Mouse (Mus musculus) stomach, postnatal 0 days (tissue): ENCODE data around the gene Samd4. TPM values are rescaled to one million over a fixed set of nuclear protein-coding genes. Genes with fewer than 3 reads are reported as not detected.

Source experiments
- ATAC-seq: fragments of 200-750 bp; cut with Nextera tagmentation; 2 replicates; pipeline ENCODE4 v1.8.0; 2017; ENCODE audit not compliant: low FRiP score, low TSS enrichment
- DNase-seq: peaks from one replicate; pipeline ENCODE4 v3.0.0-alpha.2; 2016; ENCODE audit warnings: low spot score
- H3K27ac ChIP-seq: fragments of 300-500 bp; sonication (generic); replicated peaks from 2 replicates; pipeline ENCODE4 v1.5.1; 2014; ENCODE audit warnings: mild to moderate bottlenecking, control low read depth
- H3K27me3 ChIP-seq: fragments of 300-500 bp; sonication (generic); 2 replicates; pipeline ENCODE4 v1.6.1; 2014; ENCODE audit warnings: low read length; ENCODE audit not compliant: control insufficient read depth, insufficient read depth
- H3K36me3 ChIP-seq: fragments of 300-500 bp; sonication (generic); 2 replicates; pipeline ENCODE4 v1.6.1; 2014; ENCODE audit warnings: low read length, mixed read lengths; ENCODE audit not compliant: control insufficient read depth, insufficient read depth
- H3K4me1 ChIP-seq: fragments of 300-500 bp; sonication (generic); replicated peaks from 2 replicates; pipeline ENCODE4 v1.6.1; 2014; ENCODE audit warnings: antibody characterized with exemption; ENCODE audit not compliant: control insufficient read depth, insufficient read depth
- H3K4me2 ChIP-seq: fragments of 300-500 bp; sonication (generic); replicated peaks from 2 replicates; pipeline ENCODE4 v1.6.1; 2014; ENCODE audit warnings: low read depth, mild to moderate bottlenecking, control low read depth, moderate library complexity
- H3K4me3 ChIP-seq: fragments of 300-500 bp; sonication (generic); 2 replicates; pipeline ENCODE4 v1.5.1; 2014; ENCODE audit warnings: low read depth, low read length, control low read depth
- H3K9ac ChIP-seq: fragments of 300-500 bp; sonication (generic); 2 replicates; pipeline ENCODE4 v1.6.1; 2014; ENCODE audit warnings: mild to moderate bottlenecking, low read length, control low read depth, mixed read lengths
- H3K9me3 ChIP-seq: fragments of 300-500 bp; sonication (generic); 2 replicates; pipeline ENCODE4 v1.6.1; 2016; ENCODE audit warnings: low read length; ENCODE audit not compliant: control insufficient read depth
- CTCF ChIP-seq: IDR thresholded peaks from 2 replicates; pipeline ENCODE4 v1.5.1; 2016; ENCODE audit warnings: antibody characterized with exemption, low read depth, mild to moderate bottlenecking, moderate library complexity
- EP300 ChIP-seq: optimal IDR thresholded peaks from 2 replicates; pipeline ENCODE3; 2016; ENCODE audit warnings: antibody characterized with exemption
- WGBS: fragments of 180-500 bp; shearing (Covaris S2); extraction: QIAGEN DNeasy Blood & Tissue Kit; methylation state at CpG from one replicate; pipeline ENCODE4 v1.1.7; 2014; 5-methylcytosine and 5-hydroxymethylcytosine counted together
- polyA plus RNA-seq: library from polyadenylated mRNA; unstranded; fragments of >200 nt; fragmentation: Nextera tagmentation; extraction: Ambion mirVana; gene quantifications from 2 replicates; pipeline ENCODE4 v1.2.1, GENCODE M21; 2015

The Samd4 gene
- polyA plus RNA-seq, 1 experiment from 2014 or later, result 4.1 TPM

DNA sequence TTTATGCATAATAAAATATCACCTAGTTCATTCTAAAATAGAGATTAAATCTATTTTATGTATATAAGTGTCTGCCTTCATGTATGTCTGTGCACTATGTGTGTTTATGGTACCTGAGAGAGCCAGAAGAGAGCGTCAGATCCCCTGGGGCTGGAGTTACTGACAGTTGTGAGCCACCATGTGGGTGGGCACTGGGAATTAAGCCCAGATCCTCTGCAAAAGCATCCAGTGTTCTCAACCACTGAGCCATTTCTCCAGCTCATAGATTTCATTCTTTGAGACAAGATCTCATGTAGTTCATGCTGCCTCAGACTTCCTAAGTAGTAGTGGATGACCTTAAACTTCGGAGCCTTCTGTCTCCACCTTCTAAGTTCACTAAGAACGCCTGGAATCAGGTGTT, 133.0 kb downstream of the Samd4 start:
- ATAC-seq (no peak), DNase-seq (no peak)
- no peak overlapping the region for H3K4me2 ChIP-seq
- 82% methylated on average over 3 of the region's 3 CpGs for WGBS
- H3K36me3 ChIP-seq, result no peaks in the 10 kb centered on the region
- no peak overlapping the region for H3K27ac ChIP-seq
- H3K9me3 ChIP-seq, result no peaks in the 10 kb centered on the region
- no peaks in the 10 kb centered on the region for H3K4me1 ChIP-seq
- TF ChIP-seq EP300 (no peak), CTCF (no peak)
- no peaks in the 10 kb centered on the region for H3K27me3 ChIP-seq
- no peak overlapping the region for H3K9ac ChIP-seq
- no peak overlapping the region for H3K4me3 ChIP-seq

DNA sequence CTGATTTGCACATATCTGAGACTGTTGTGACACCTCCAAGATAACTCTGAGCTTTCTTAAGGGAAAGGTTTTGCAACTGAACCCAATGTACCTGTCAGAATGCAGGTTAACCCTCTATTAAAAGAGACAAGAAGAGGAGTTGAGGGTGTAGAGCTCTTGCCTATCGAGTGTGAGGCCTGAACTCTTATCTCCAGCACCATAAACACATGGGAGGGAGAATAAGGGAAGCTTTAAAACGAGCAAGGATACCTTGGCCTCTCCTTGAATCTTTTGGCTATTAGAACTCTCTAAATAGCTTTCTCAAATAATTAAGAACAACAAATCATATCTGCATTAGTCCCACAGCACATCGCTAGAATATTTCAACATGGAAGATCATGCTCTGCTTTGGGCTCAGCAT, 135.0 kb downstream of the Samd4 start:
- DNase-seq (no peak), ATAC-seq (no peak)
- H3K9me3 ChIP-seq, result no peaks in the 10 kb centered on the region
- no peak overlapping the region for H3K4me2 ChIP-seq
- H3K9ac ChIP-seq, result no peak overlapping the region
- H3K4me1 ChIP-seq, result no peaks in the 10 kb centered on the region
- H3K27me3 ChIP-seq, result no peaks in the 10 kb centered on the region
- H3K36me3 ChIP-seq, result no peaks in the 10 kb centered on the region
- H3K4me3 ChIP-seq, result no peak overlapping the region
- TF ChIP-seq CTCF (no peak), EP300 (no peak)
- no peak overlapping the region for H3K27ac ChIP-seq
- WGBS, result 78% methylated on average over 3 of the region's 3 CpGs

DNA sequence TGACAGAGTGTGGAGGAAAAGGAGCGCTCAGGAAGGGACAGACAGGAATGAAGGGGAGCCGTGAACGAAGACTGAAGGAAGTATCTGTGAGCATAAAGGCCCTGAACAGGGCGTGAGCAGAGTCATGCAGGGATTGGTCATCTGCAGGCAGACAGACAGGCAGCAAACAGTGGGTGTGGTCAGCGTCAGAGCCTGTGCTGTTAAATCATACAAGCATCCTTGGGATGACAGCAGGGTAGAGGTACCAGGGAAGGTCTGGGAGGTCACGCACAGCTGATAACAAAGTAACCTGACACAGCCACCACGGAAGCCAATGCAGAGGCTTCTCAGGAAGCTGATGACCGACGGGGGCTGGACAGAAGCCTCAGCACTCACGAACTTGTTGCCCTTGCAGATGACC, 138.2 kb downstream of the Samd4 start:
- WGBS, result 36% methylated on average over 10 of the region's 10 CpGs
- no peak overlapping the region for H3K4me2 ChIP-seq
- no peaks in the 10 kb centered on the region for H3K4me1 ChIP-seq
- ATAC-seq (0 out of 2 replicates have a peak, but pooled peaks have one; percentile 38), DNase-seq (no peak)
- H3K27me3 ChIP-seq, result no peaks in the 10 kb centered on the region
- TF ChIP-seq EP300, result no peak
- TF ChIP-seq CTCF, result no peak
- no peak overlapping the region for H3K4me3 ChIP-seq
- H3K27ac ChIP-seq, result no peak overlapping the region
- no peaks in the 10 kb centered on the region for H3K9me3 ChIP-seq
- no peak overlapping the region for H3K9ac ChIP-seq
- no peaks in the 10 kb centered on the region for H3K36me3 ChIP-seq

DNA sequence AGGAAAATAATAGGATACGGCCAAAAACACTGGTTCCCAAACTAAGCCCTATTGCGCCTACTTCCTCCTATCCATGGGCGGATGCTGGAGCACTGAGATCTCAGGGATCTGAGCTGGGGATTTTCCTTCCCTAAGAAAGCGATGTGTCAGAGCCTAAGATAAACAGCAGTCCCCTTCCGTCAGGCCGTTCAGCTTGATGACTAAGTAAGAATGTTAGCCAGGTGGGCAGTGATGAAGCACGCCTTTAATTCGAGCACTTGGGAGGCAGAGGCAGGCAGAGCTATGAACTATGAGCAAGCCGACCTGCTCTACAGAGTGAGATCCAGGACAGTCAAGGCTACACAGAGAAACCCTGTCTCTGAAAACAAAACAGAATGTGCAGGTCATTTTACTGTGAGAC, 140.9 kb downstream of the Samd4 start:
- Histone ChIP-seq H3K9me3 (no peaks in the 10 kb centered on the region), H3K27me3 (no peaks in the 10 kb centered on the region), H3K4me2 (no peak overlapping the region), H3K4me1 (no peaks in the 10 kb centered on the region), H3K4me3 (no peak overlapping the region), H3K27ac (no peak overlapping the region), H3K9ac (no peak overlapping the region), H3K36me3 (no peaks in the 10 kb centered on the region)
- TF ChIP-seq CTCF (no peak), EP300 (no peak)
- WGBS, result 60% methylated on average over 9 of the region's 9 CpGs
- ATAC-seq (no peak), DNase-seq (no peak)

DNA sequence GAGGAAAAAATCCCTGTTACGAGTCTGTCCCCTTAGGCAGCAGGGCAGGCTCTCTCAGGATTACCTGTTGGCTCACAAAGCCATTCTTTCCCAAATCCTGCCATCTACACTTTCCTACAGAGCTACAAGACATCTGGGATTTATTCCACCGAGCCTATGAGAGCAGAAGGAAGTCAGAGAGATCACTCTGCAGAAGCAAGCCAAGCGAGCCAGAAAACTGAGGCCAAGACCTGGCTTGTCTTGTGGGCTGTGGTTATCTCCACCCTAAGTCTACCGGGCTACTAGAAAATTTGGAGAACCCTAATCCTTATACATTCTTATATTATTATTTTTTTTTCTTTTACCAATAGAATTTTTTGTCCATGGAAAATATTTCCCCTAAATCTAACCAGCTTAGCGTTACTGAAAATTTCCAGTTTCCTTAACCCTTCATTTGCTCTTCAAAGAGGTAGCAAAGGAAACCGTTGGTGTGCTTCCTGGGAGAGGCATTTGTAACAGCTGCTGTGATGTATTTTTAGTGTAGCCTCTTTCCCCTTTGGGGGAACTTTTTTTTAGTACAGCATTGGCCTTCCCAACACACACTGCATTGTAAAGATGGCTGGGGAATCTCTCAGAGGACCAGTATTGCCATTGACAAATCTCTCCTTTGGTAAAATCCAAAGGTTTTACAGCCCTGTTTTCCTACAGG, 144.9 kb downstream of the Samd4 start:
- no peak for DNase-seq
- 61% methylated on average over 6 of the region's 6 CpGs for WGBS
- Histone ChIP-seq H3K4me2 (no peak overlapping the region), H3K9ac (no peak overlapping the region), H3K36me3 (no peaks in the 10 kb centered on the region), H3K4me3 (no peak overlapping the region), H3K4me1 (no peaks in the 10 kb centered on the region), H3K9me3 (no peaks in the 10 kb centered on the region), H3K27ac (no peak overlapping the region), H3K27me3 (no peaks in the 10 kb centered on the region)
- no peak for ATAC-seq
- TF ChIP-seq CTCF, result no peak
- TF ChIP-seq EP300, result no peak

DNA sequence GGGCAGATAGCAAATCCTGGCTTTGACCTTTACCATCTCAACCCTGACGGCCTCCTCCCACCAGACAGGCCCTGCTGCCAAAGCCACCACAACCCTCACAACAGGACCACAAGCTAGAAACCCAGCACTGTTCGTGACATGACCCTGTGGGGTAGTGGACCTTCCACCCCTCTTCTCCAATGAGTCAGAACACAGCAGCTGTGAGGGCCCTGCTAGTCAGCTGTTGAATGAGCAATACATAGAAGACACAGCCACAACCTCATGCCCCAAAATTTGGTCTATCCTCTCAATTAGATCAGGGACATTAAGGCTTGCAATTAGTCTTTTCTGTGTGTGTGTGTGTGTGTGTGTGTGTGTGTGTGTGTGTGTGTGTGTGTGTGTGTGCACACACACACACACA, 148.9 kb downstream of the Samd4 start:
- Histone ChIP-seq H3K27me3 (no peaks in the 10 kb centered on the region), H3K36me3 (no peaks in the 10 kb centered on the region), H3K9me3 (no peaks in the 10 kb centered on the region), H3K9ac (no peak overlapping the region), H3K27ac (no peak overlapping the region), H3K4me2 (no peak overlapping the region), H3K4me1 (no peaks in the 10 kb centered on the region), H3K4me3 (no peak overlapping the region)
- TF ChIP-seq CTCF (no peak), EP300 (no peak)
- ATAC-seq (no peak), DNase-seq (no peak)
- 84% methylated on average over 2 of the region's 2 CpGs for WGBS
